Mouse (Mus musculus) heart, embryonic 15.5 days (tissue): ENCODE measurements around the gene Dnal4. TPM values are rescaled to one million over a fixed set of nuclear protein-coding genes. Genes with fewer than 3 reads are reported as not detected.
A peak's percentile ranks its signal among the peaks of the same experiment; 100 is the strongest.

ENCODE experiments used
- ATAC-seq: fragments of 200-750 bp; cut with Nextera tagmentation; replicated peaks from 2 replicates; pipeline ENCODE4 v1.8.0; 2017; ENCODE audit warnings: low read depth, moderate TSS enrichment; ENCODE audit not compliant: insufficient number of reproducible peaks, insufficient read depth, low FRiP score
- H3K27ac ChIP-seq: fragments of 300-500 bp; sonication (generic); 2 replicates; pipeline ENCODE4 v1.5.1; 2015; ENCODE audit warnings: mild to moderate bottlenecking, inconsistent platforms
- H3K27me3 ChIP-seq: fragments of 300-500 bp; sonication (generic); 2 replicates; pipeline ENCODE4 v1.6.1; 2015; ENCODE audit warnings: inconsistent platforms
- H3K36me3 ChIP-seq: fragments of 300-500 bp; sonication (generic); 2 replicates; pipeline ENCODE4 v1.6.1; 2015; ENCODE audit warnings: mild to moderate bottlenecking, inconsistent platforms
- H3K4me1 ChIP-seq: fragments of 300-500 bp; sonication (generic); replicated peaks from 2 replicates; pipeline ENCODE4 v1.6.1; 2015; ENCODE audit warnings: inconsistent platforms
- H3K4me2 ChIP-seq: fragments of 300-500 bp; sonication (generic); 2 replicates; pipeline ENCODE4 v1.6.1; 2015; ENCODE audit warnings: inconsistent platforms, mild to moderate bottlenecking, moderate library complexity
- H3K4me3 ChIP-seq: fragments of 300-500 bp; sonication (generic); 2 replicates; pipeline ENCODE4 v1.5.1; 2015; ENCODE audit warnings: mild to moderate bottlenecking, inconsistent platforms
- H3K9ac ChIP-seq: fragments of 300-500 bp; sonication (generic); 2 replicates; pipeline ENCODE4 v1.6.1; 2015; ENCODE audit warnings: mild to moderate bottlenecking, inconsistent platforms
- H3K9me3 ChIP-seq: fragments of 300-500 bp; sonication (generic); replicated peaks from 2 replicates; pipeline ENCODE4 v1.6.1; 2016; ENCODE audit warnings: inconsistent platforms
- WGBS: fragments of 180-500 bp; shearing (Covaris S2); methylation state at CpG from one replicate; pipeline ENCODE4 v1.1.7; 2015; ENCODE audit warnings: mixed read lengths; 5-methylcytosine and 5-hydroxymethylcytosine counted together
- polyA plus RNA-seq: library from polyadenylated mRNA; unstranded; fragments of >200 nt; fragmentation: Nextera tagmentation; extraction: Ambion mirVana; gene quantifications from 2 replicates; pipeline ENCODE4 v1.2.1, GENCODE M21; 2015

Dnal4 gene
- polyA plus RNA-seq, 1 experiment from 2014 or later, result 37.2 TPM

DNA sequence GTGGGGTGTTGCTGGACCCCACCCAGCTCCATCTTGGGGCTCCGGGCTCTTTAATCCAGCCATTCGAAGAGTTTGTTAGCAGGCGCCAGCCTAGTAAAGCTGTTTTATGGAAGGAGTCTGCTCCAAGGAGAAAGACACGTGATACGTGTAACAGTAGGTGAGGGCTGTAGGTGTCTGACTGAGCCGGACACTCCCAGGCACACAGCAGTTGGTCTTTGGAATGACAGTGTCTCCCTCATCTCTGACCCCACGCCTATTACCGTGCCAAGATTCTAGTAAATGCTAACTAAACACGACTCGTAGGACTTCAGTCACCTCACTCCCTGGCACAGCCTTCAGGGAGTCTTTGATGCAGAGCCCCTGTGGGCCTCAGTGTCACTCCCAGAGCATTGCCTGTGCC lies 32.3 kb downstream of the Dnal4 start:
- no peak overlapping the region for H3K4me2 ChIP-seq
- H3K9me3 ChIP-seq, result no peaks in the 10 kb centered on the region
- ATAC-seq, result no peak
- H3K4me3 ChIP-seq, result no peak overlapping the region
- no peak overlapping the region for H3K9ac ChIP-seq
- 78% methylated on average over 10 of the region's 10 CpGs for WGBS
- peaks cover 21% of the 10 kb centered on the region for H3K4me1 ChIP-seq
- H3K36me3 ChIP-seq, result no peaks in the 10 kb centered on the region
- H3K27me3 ChIP-seq, result no peaks in the 10 kb centered on the region
- no peak overlapping the region for H3K27ac ChIP-seq

DNA sequence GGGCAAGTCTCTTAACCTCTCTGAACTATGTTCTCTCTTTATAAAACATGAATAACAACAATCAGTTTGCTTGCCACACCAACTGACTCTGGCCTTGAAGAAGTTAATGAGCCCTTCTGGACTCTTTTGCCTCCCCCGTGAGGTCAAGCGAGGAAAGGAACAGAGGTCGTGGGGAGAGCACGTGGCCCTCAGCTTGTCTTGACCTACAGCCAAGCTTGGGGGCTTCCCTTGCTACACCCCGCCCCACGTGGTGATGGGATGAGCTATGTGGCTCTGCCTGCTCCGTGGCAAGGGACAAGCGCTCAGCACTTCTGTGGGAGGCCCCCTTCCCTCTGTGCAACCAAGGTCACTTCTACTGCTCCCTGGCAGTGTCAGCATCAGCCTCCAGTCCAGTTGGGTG lies 32.9 kb downstream of the Dnal4 start:
- Histone ChIP-seq H3K36me3 (no peaks in the 10 kb centered on the region), H3K27me3 (no peaks in the 10 kb centered on the region), H3K9ac (no peak overlapping the region), H3K9me3 (no peaks in the 10 kb centered on the region), H3K4me1 (peaks cover 27% of the 10 kb centered on the region), H3K4me3 (no peak overlapping the region), H3K27ac (no peak overlapping the region), H3K4me2 (no peak overlapping the region)
- 68% methylated on average over 8 of the region's 8 CpGs for WGBS
- ATAC-seq, result no peak

DNA sequence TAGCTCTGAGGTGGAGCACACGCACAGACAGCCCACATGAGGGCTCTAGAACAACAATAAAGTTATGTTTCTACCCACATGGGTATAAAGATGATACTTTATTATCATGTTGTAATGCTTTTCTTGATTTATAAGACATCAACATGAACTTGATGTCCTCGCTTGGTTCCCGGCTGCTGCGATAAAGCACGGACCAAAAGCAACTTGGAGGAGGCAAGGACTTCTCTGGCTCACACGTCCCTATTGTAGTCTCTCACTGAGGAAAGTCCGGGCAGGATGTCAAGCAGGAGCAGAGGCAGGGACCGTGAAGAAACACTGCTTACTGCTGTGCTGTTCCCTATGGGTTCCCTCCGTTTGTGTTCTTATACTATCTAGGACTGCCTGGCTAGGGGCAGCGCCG lies 33.6 kb downstream of the Dnal4 start:
- Histone ChIP-seq H3K4me2 (no peak overlapping the region), H3K27ac (no peak overlapping the region), H3K27me3 (no peaks in the 10 kb centered on the region), H3K36me3 (peaks cover 4% of the 10 kb centered on the region; the same call in 1 of the 2 replicates), H3K9me3 (no peaks in the 10 kb centered on the region), H3K4me1 (peaks cover 34% of the 10 kb centered on the region), H3K9ac (no peak overlapping the region), H3K4me3 (no peak overlapping the region)
- WGBS, result 90% methylated on average over 11 of the region's 11 CpGs
- ATAC-seq, result no peak

DNA sequence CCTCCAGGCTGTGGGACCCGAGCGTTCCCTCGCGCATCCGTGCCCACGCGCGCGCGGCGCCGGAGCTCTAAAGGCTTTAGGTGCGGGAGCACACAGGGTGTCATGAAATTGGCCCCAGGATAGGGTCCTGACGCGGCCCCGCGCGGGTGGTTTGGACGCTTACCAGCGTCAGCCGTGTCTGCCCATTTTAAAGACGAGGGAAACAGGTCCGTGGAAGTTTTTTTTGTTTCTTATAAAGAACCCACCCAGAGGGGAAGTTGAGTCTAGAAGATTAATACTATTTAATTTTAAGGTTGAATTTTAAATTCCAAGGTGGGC lies 35.0 kb downstream of the Dnal4 start:
- ATAC-seq, result no peak; the same call in 1 of the 2 replicates

DNA sequence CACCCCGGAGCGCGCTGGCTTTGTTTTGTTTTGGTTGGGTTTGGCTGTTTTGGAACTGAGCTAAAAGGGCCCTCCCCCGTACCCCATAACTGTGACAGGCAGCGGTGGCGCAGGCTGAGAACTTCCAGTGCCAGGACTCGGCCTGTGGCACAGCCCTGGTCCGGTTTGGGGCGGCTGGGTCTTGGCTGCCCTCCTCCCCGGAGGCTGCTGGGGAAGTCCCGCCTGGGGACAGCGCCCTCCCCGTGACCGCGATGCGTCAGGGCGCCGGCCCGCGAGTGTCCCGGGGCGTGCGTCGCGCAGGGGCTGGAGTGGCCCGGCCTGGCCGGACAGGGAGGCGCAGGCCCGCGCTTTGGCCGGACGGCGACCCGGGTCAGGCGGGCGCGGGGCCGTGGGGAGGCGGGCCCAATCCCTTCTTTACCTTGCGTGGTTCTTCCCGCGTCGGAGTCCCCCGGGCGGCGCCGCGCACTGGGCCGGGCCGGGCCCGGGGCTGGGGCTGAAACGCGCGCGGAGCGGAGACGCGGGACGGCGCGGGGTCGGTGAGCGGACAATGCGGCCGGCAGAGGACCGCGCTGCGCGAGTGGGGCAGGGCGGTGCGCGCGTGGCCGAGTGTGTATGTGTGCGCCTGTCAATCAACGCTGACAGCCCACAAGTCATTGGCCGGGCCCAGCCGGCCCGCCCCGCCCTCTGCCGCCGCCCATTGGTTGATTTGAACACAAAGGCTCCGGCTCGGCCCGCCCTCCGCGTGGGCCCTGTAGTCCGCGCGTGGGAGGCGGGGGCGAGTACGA lies 35.5 kb downstream of the Dnal4 start, which contains the start of gene Sun2:
Gene Sun2 (minus strand): TSS at position 616 of the 785 bp plus-strand sequence.
- peak; percentile 89 for ATAC-seq
- Histone ChIP-seq H3K4me2 (peak within 1 kb of the TSS; percentile 90), H3K27ac (peak within 1 kb of the TSS; percentile 88), H3K4me1 (peaks cover 43% of the 10 kb centered on the region), H3K27me3 (no peaks in the 10 kb centered on the region), H3K36me3 (peaks cover 23% of the 10 kb centered on the region), H3K9me3 (no peaks in the 10 kb centered on the region), H3K4me3 (peak within 1 kb of the TSS; percentile 93), H3K9ac (peak within 1 kb of the TSS; percentile 90)
- WGBS, result under 1% methylated on average over 87 of the region's 93 CpGs

More for the DNA sequence above, 35.0 kb downstream of the Dnal4 start:
- H3K36me3 ChIP-seq, result peaks cover 18% of the 10 kb centered on the region
- H3K4me2 ChIP-seq, result peak overlapping the region; percentile 90
- H3K9ac ChIP-seq, result peak overlapping the region; percentile 90
- H3K4me1 ChIP-seq, result peaks cover 43% of the 10 kb centered on the region
- WGBS, result under 1% methylated on average over 23 of the region's 23 CpGs
- H3K27me3 ChIP-seq, result no peaks in the 10 kb centered on the region
- peak overlapping the region; percentile 93 for H3K4me3 ChIP-seq
- H3K9me3 ChIP-seq, result no peaks in the 10 kb centered on the region
- peak overlapping the region; percentile 88 for H3K27ac ChIP-seq

DNA sequence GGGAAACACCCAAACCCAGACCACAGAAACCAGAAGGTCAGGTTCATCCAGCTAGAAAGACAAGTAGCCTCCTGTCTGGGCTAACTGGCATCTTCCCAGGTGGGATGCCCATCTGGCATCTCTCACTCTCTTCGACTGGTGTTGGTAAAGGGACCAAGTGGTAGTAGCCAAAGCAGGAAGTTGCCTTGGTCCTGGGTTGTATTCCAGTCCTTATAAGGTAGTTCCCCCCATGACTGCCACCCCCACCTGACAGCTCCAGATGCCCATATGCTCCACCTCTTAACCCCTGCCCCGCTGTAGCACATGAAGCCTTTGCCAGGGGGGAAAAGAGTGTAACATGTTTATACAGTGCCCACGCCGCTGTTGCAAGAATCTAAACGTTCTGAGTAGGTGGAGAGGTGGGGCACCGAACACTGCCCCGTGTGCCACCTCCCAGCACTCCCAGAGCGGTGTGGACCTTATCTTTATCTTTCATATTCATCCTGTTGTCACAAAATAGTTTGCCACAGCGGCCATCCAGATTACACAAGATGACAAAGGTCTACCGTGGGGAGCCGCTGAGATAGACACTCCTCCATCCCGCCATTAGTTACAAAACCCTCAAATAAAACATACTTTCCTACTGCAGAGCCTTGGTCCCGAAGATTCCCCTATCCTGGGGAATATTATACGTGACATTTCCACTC lies 36.3 kb downstream of the Dnal4 start:
- H3K4me1 ChIP-seq, result peaks cover 43% of the 10 kb centered on the region
- H3K4me2 ChIP-seq, result peak overlapping the region; percentile 90
- H3K27ac ChIP-seq, result peak overlapping the region; percentile 88
- peak overlapping the region; percentile 93 for H3K4me3 ChIP-seq
- peaks cover 31% of the 10 kb centered on the region for H3K36me3 ChIP-seq
- 0 out of 2 replicates have a peak, but pooled peaks have one; percentile 19 for ATAC-seq
- H3K9me3 ChIP-seq, result no peaks in the 10 kb centered on the region
- peak overlapping the region; percentile 90 for H3K9ac ChIP-seq
- H3K27me3 ChIP-seq, result no peaks in the 10 kb centered on the region
- WGBS, result 9% methylated on average over 14 of the region's 14 CpGs

DNA sequence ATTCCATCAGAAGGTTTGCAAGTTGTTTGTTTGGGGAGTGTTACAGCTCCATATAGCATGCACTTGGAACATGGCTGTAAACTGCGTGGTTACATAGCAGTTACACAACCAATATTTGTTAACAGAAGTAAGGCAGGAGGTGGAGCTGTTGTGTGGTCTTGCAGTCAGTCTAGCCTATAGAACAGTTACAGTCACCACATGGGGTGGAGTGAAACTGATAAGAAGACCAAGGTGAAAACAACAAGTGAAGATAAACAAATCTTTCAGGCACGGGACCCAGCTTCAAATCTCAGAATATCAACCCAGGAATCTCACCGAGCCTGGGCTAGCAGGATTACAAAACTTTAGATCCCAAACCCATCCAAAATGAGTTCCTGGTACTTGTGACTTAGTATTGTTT lies 36.9 kb downstream of the Dnal4 start:
- H3K4me2 ChIP-seq, result peak overlapping the region; percentile 90

DNA sequence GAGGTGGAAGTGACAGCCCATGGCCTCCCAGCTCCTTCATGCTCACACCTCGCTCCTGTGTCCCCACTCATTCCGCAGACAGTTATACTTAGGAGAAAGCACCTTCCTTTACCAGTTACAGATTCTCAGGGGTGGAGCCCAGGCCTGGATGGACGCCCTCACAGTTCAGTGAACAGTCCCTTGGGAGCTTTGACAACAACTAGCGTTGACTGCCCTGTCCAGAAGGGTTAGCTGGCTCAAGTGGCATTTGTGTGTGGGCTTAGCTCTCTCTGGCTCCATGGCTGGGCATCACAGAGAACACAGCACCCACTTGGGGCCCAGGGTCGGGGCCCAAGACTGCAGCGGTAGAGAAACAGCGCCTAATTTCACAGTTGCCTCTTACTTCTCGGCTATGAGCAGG lies 43.3 kb downstream of the Dnal4 start:
- H3K9me3 ChIP-seq, result no peaks in the 10 kb centered on the region
- H3K4me3 ChIP-seq, result no peak overlapping the region
- H3K4me2 ChIP-seq, result no peak overlapping the region
- 77% methylated on average over 8 of the region's 8 CpGs for WGBS
- peak overlapping the region; percentile 97 for H3K27ac ChIP-seq
- no peak for ATAC-seq
- H3K36me3 ChIP-seq, result peaks cover 65% of the 10 kb centered on the region
- H3K4me1 ChIP-seq, result peaks cover 34% of the 10 kb centered on the region
- H3K27me3 ChIP-seq, result no peaks in the 10 kb centered on the region
- no peak overlapping the region for H3K9ac ChIP-seq

More for the DNA sequence above, 36.9 kb downstream of the Dnal4 start:
- no peaks in the 10 kb centered on the region for H3K9me3 ChIP-seq
- peaks cover 46% of the 10 kb centered on the region for H3K4me1 ChIP-seq
- peaks cover 31% of the 10 kb centered on the region for H3K36me3 ChIP-seq
- 46% methylated on average over 3 of the region's 3 CpGs for WGBS
- no peaks in the 10 kb centered on the region for H3K27me3 ChIP-seq
- H3K4me3 ChIP-seq, result peak overlapping the region; percentile 93
- H3K9ac ChIP-seq, result peak overlapping the region; percentile 90; the same call in 1 of the 2 replicates
- no peak for ATAC-seq
- peak overlapping the region; percentile 88 for H3K27ac ChIP-seq

DNA sequence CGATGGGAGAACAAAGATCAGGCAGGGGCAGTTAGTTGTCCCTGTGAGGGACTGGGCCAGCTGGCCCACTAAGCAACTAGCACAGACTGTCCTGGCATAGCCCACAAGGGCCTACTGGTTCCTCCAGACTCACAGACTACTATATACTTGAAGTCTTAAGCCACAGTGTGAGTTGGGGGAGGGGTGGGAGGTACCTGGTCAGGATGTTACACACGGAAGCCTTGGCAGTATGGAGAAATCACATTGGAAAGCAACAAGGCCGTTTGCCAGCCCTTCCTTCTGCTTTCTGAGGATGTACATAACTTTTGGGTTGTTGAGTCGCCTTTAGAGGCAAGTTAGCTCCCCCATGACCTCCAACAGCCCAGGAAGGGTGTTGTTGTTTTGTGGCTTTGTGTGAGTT lies 44.0 kb downstream of the Dnal4 start:
- WGBS, result 75% methylated on average over 4 of the region's 4 CpGs
- no peak overlapping the region for H3K4me2 ChIP-seq
- no peak for ATAC-seq
- no peaks in the 10 kb centered on the region for H3K27me3 ChIP-seq
- no peak overlapping the region for H3K9ac ChIP-seq
- H3K4me1 ChIP-seq, result peaks cover 27% of the 10 kb centered on the region
- no peaks in the 10 kb centered on the region for H3K9me3 ChIP-seq
- no peak overlapping the region for H3K4me3 ChIP-seq
- peaks cover 65% of the 10 kb centered on the region for H3K36me3 ChIP-seq
- H3K27ac ChIP-seq, result peak overlapping the region; percentile 97; the same call in 1 of the 2 replicates

DNA sequence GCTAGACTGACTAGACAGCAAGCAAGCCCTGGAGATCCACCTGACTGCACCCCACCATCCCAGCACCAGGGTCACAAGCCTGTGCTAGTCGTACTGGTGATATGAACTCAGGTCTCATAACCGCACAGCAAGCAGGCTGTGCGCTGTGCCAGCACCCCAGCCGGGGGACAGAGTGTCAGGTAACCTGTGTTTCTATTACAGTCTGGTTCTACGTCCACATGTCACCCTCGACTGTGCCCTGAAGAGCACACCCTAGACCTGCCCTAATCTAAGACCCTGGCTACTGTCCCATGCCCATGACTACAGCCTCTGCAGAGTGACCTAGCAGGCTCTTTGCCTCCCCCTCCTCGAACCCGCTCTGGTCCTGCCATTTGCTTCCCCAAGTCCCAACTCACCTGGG lies 44.5 kb downstream of the Dnal4 start:
- Histone ChIP-seq H3K36me3 (peaks cover 65% of the 10 kb centered on the region), H3K9ac (no peak overlapping the region), H3K27me3 (no peaks in the 10 kb centered on the region), H3K9me3 (no peaks in the 10 kb centered on the region), H3K4me1 (peaks cover 23% of the 10 kb centered on the region), H3K4me2 (no peak overlapping the region), H3K27ac (no peak overlapping the region), H3K4me3 (no peak overlapping the region)
- no peak for ATAC-seq
- WGBS, result 94% methylated on average over 8 of the region's 8 CpGs

DNA sequence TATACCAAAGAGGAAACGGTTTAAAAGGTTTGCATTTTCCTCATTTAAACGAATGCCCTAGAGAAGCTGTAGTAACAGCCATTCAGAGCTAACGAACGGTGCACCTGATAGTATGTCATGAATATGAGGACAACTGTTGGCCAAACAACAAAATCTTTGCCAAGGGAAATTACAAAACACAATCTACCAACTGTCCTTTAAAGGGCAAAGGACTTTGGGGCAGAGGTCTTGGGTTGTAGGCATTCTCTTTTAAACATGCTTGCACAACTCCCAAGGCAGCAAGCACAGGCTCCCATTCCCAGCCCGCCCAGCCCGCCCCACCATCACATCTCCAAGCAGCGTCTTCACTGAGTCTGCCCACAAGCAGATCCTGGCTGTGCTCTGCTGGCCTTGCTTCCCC lies 46.1 kb downstream of the Dnal4 start:
- Histone ChIP-seq H3K9ac (no peak overlapping the region), H3K4me3 (no peak overlapping the region), H3K27ac (no peak overlapping the region), H3K27me3 (no peaks in the 10 kb centered on the region), H3K4me2 (no peak overlapping the region), H3K4me1 (peaks cover 22% of the 10 kb centered on the region), H3K9me3 (no peaks in the 10 kb centered on the region), H3K36me3 (peaks cover 65% of the 10 kb centered on the region)
- WGBS, result 82% methylated on average over 7 of the region's 7 CpGs
- no peak for ATAC-seq
